Mouse (Mus musculus) erythroblast, embryonic 14.5 days (primary cell): Measurements from ENCODE around the gene 1700003E16Rik. TPM values are rescaled to one million over a fixed set of nuclear protein-coding genes. Genes with fewer than 3 reads are reported as not detected.

ENCODE experiments used
- H3K27me3 ChIP-seq: 2 replicates; pipeline ENCODE4 v1.6.1; 2012; ENCODE audit warnings: inconsistent platforms; ENCODE audit not compliant: control insufficient read depth
- H3K36me3 ChIP-seq: 2 replicates; pipeline ENCODE4 v1.6.1; 2012; ENCODE audit warnings: mild to moderate bottlenecking, inconsistent platforms; ENCODE audit not compliant: control insufficient read depth
- H3K4me1 ChIP-seq: 2 replicates; pipeline ENCODE4 v1.6.1; 2012; ENCODE audit warnings: inconsistent platforms; ENCODE audit not compliant: control insufficient read depth
- H3K4me3 ChIP-seq: replicated peaks from 2 replicates; pipeline ENCODE3; 2012; ENCODE audit warnings: moderate library complexity, mild to moderate bottlenecking, inconsistent platforms
- H3K9me3 ChIP-seq: 2 replicates; pipeline ENCODE4 v1.6.1; 2012; ENCODE audit warnings: low read length, inconsistent platforms, mixed read lengths; ENCODE audit not compliant: control insufficient read depth
- GATA1 ChIP-seq: IDR thresholded peaks from 2 replicates; pipeline ENCODE4 v1.6.1; 2012; ENCODE audit warnings: low read length, inconsistent platforms, mixed read lengths
- TAL1 ChIP-seq: IDR thresholded peaks from 3 replicates; pipeline ENCODE4 v1.6.1; 2012; ENCODE audit warnings: low read length, inconsistent platforms, mixed read lengths
- polyA plus RNA-seq: library from polyadenylated mRNA; stranded (reverse); fragments of >175 nt; gene quantifications from 2 replicates; pipeline ENCODE4 v1.2.3, GENCODE M21; 2012

Gene 1700003E16Rik
- polyA plus RNA-seq, 1 experiment = not detected

- Histone ChIP-seq H3K9me3 (no peaks in the 10 kb centered on the region), H3K36me3 (no peaks in the 10 kb centered on the region), H3K4me3 (no peak overlapping the region), H3K4me1 (peaks cover 4% of the 10 kb centered on the region), H3K27me3 (peaks cover 3% of the 10 kb centered on the region)
- TF ChIP-seq TAL1 = no peak
- no peak for TF ChIP-seq GATA1
These were observed 51.3 kb downstream of the 1700003E16Rik start for GRCm38 (mm10) chr6:83207361-83208049.

- no peaks in the 10 kb centered on the region for H3K36me3 ChIP-seq
- no peak overlapping the region for H3K4me3 ChIP-seq
- TF ChIP-seq GATA1 (no peak), TAL1 (no peak)
- no peaks in the 10 kb centered on the region for H3K9me3 ChIP-seq
- peaks cover 3% of the 10 kb centered on the region for H3K27me3 ChIP-seq
- peaks cover 4% of the 10 kb centered on the region for H3K4me1 ChIP-seq
These were observed 51.8 kb downstream of the 1700003E16Rik start for GRCm38 (mm10) chr6:83208050-83208400.

GRCm38 (mm10) chr6:83210495-83210894, 54.3 kb downstream of the 1700003E16Rik start:
- Histone ChIP-seq H3K36me3 (no peaks in the 10 kb centered on the region), H3K9me3 (no peaks in the 10 kb centered on the region), H3K4me1 (peaks cover 5% of the 10 kb centered on the region), H3K4me3 (no peak overlapping the region), H3K27me3 (peaks cover 3% of the 10 kb centered on the region)
- TF ChIP-seq TAL1 (no peak), GATA1 (no peak)

DNA sequence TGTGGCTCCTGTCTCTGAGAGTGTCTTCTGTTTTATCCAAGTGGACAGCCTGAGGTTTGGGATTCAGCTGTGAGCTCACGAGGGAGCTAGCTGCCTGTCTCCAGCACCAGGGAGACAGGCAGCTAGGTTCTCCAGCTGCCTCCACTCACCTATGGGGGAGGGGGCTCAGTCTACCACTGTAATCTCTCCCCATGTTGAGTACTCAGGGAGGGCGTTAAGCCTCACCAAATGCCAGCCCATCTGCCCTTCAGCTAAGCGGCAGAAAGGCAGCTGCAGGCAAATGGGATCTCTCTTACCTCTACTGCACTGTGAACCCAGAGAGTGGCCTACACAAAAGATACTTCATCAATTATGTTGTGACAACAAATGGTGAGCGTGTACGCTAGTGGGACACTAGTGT, 55.3 kb downstream of the 1700003E16Rik start:
- TF ChIP-seq GATA1 = no peak
- peaks cover 3% of the 10 kb centered on the region for H3K27me3 ChIP-seq
- H3K4me1 ChIP-seq = peaks cover 5% of the 10 kb centered on the region
- H3K9me3 ChIP-seq = no peaks in the 10 kb centered on the region
- H3K36me3 ChIP-seq = no peaks in the 10 kb centered on the region
- no peak overlapping the region for H3K4me3 ChIP-seq

Other genes starting within 250 kb of the 1700003E16Rik start
- gene Sema4f, start 216.6 kb upstream of the 1700003E16Rik start, polyA plus RNA-seq = not detected in 2 replicates
- gene M1ap, start 209.5 kb upstream of the 1700003E16Rik start, polyA plus RNA-seq = 8.2 and 8.8 TPM in 2 replicates
- 27.8 and 28.7 TPM in 2 replicates for gene Dok1, start 122.9 kb upstream of the 1700003E16Rik start, polyA plus RNA-seq
- 0.01 and 0.02 TPM in 2 replicates for gene Loxl3, start 122.2 kb upstream of the 1700003E16Rik start, polyA plus RNA-seq
- 310 and 339 TPM in 2 replicates for gene Aup1, start 101.9 kb upstream of the 1700003E16Rik start, polyA plus RNA-seq
- gene Htra2, start 101.1 kb upstream of the 1700003E16Rik start, polyA plus RNA-seq = 6.2 and 6.6 TPM in 2 replicates
- gene Dqx1, start 98.6 kb upstream of the 1700003E16Rik start, polyA plus RNA-seq = 0.14 and 0.18 TPM in 2 replicates
- gene Tlx2, start 86.1 kb upstream of the 1700003E16Rik start, polyA plus RNA-seq = not detected in 2 replicates
- gene Pcgf1, start 78.5 kb upstream of the 1700003E16Rik start, polyA plus RNA-seq = 1.5 and 2.2 TPM in 2 replicates
- gene Lbx2, start 70.0 kb upstream of the 1700003E16Rik start, polyA plus RNA-seq = 0.05 TPM in 1 of 2 replicates, not detected in the other
- gene Ccdc142, start 54.8 kb upstream of the 1700003E16Rik start, polyA plus RNA-seq = 0.18 and 0.43 TPM in 2 replicates
- gene Gm42688, start 54.8 kb upstream of the 1700003E16Rik start, polyA plus RNA-seq = 0.18 and 0.27 TPM in 2 replicates
- 12.3 and 12.8 TPM in 2 replicates for gene Mrpl53, start 47.4 kb upstream of the 1700003E16Rik start, polyA plus RNA-seq
- 3.9 and 4.2 TPM in 2 replicates for gene Mogs, start 40.9 kb upstream of the 1700003E16Rik start, polyA plus RNA-seq
- 16.2 and 18.3 TPM in 2 replicates for gene Wbp1, start 34.8 kb upstream of the 1700003E16Rik start, polyA plus RNA-seq
- 26.4 TPM in 2 replicates for gene Ino80b, start 31.0 kb upstream of the 1700003E16Rik start, polyA plus RNA-seq
- 0.26 and 0.39 TPM in 2 replicates for gene Rtkn, start 20.9 kb upstream of the 1700003E16Rik start, polyA plus RNA-seq
- 0.01 and 0.02 TPM in 2 replicates for gene Wdr54, start within 50 bp of the 1700003E16Rik start, polyA plus RNA-seq
- 27.2 and 36.9 TPM in 2 replicates for gene Dctn1, start 9.5 kb downstream of the 1700003E16Rik start, polyA plus RNA-seq
- 1.8 and 2.3 TPM in 2 replicates for gene Slc4a5, start 63.4 kb downstream of the 1700003E16Rik start, polyA plus RNA-seq
- 5.3 and 6.1 TPM in 2 replicates for gene Mthfd2, start 169.5 kb downstream of the 1700003E16Rik start, polyA plus RNA-seq
- gene Mob1a, start 169.6 kb downstream of the 1700003E16Rik start, polyA plus RNA-seq = 1.8 and 2.4 TPM in 2 replicates
- gene Bola3, start 192.7 kb downstream of the 1700003E16Rik start, polyA plus RNA-seq = 25.9 and 28.1 TPM in 2 replicates